Mouse (Mus musculus): ENCODE results near the gene Noto. TPM values are rescaled to one million over a fixed set of nuclear protein-coding genes. Genes with fewer than 3 reads are reported as not detected.

The Noto gene
- polyA plus RNA-seq (2015; fragmentation: Illumina TruSeq; extraction: RNeasy Lipid Tissue Mini Kit (QIAGEN cat#74804); ENCODE audit: insufficient read depth, low read depth, low replicate concordance), result not detected

DNA sequence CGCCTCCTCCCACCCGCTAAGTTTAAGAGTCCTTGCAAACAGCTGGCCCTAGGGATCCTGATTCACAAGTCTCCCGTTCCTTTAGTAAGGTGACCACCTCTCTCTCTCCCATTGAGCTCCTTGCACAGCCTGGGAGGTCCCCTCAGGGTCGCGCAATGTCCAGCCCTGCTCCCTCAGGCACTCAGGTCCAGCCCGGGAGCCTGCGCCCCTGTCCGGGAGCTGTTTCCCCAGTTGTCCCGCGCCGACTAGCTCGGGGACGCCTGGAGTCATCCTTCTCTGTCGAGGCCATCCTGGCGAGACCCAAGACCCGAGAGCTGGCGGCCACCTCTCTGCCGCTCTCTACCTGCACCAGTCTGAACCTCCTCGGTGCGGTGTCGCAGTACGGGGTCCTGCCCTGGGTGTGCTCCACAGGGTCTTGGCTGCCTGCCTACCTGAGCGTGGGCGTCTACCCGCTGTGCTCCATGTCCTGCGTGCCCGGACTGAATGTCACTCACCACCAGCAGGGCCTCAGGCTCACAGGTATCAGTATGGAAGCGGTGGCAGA, at the start of gene Noto:
Gene Noto, plus strand, starts transcription at position 51 of the 544 bp plus-strand sequence.

DNA sequence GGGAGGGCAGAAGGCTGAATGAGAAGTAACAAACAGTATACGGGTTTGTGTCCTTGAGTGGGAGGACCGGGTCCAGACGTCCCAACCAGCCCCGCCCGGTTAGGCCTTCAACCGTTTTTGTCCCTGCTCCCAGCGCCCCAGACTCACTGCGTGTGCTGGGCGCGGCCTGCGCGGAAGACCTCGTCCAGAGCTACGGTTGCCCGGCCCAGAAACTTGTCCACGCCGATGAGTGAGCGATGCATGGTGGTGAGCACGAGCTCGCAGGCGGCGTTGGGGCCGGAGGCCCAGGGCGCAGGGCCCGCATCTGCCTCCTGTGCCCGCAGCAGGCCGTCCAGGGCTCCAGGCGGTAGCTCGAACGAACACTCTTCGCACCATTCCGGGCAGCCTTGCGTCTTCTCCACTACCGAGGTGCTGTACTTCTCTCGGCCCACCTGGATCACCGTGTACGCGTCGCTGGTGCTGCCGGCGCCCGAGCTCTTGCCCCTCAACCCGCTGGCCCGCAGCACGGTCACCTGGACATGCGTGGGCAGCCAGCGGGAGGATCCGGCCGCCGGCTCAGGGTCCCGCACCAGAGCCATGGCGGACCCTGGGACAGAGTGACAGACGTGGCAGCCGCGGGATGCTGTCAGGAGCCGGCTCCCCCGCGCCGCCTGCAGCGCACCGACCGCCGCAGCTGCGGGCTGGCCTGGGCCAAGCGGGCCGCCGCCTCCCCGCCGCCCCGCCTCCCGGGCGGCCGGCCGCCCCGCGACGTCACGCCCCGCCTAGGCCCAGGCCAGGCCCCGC, 49.5 kb upstream of the Noto start, which contains the start of gene Rab11fip5:
Gene Rab11fip5, minus strand, starts transcription at position 684 of the 783 bp plus-strand sequence.

DNA sequence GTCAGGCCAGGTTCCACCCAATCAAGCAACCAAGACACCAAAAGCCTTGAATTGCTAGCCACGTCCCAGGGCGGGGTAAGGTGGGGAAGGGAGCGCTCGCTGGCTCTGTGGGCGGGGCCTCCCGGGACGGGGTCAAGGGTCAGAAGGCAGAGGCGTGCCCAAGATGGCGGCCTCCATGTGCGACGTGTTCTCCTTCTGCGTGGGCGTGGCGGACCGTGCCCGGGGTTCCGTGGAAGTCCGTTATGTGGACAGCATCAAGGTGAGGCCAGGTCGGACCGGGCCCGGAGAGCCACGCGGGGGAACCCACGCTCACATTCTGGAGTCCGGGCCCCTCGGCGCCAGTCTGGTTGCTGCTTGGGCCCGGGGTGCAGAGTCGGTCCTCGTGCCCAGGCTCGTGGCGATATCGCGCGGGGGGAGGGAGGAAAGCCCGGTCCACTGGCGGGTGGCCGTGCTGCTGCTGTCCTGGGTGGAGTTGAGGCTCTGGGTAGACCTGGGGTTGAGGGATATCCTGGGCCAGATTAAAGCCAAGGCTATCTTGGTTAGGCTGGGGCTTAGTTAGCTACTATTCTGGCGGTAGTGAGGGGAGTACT, 8.3 kb downstream of the Noto start, which contains the start of gene Smyd5:
Gene Smyd5, plus strand, starts transcription at position 148 of the 590 bp plus-strand sequence.

DNA sequence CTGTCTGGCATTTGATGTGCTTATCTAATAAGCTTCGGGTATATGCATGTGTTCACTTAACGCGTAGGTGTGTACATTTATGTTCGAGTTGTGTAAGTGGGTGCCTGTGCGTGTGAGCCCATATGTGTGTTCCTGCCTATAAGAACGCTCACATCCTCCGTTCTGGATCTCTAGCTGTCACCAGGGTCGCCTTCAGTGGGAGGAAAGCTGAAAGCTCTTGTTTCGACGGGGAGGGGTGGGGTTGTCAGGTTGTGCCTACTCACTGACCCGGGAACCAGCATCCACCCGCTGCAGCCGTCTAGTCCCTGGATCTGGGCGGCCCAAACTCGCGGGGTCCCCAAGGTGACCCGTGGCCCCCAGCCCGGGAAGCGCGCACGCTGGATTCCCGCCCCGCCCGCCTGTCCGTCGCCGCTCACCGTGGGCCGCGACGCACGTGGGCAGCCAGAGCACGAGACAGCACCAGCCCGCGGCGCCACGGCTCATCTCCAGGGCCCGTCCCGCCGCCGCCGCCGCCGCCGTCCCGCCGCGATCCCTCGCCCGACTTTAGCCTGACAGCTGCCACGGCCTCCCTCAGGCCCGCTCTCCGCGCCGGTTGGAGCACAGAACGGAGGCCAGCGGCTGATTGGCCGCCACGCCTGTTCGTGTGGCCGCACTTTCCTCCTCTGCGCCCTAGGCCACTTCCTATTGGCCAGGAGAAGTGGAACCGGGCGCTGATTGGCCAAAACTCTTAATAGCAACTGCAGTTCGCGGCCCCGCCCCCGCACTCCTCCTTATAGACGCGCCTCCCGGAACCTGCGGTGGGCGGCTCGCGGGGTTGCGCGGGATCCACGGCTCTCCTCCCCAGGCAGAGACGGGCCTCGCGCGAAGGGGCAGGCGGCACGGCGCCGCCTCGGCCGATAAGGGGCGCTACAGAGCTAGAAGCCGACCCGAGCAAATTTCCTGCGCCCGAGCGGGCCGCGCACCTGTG, 27.3 kb downstream of the Noto start, which contains the start of gene Cct7:
Gene Cct7, plus strand, starts transcription at position 818 of the 967 bp plus-strand sequence.

DNA sequence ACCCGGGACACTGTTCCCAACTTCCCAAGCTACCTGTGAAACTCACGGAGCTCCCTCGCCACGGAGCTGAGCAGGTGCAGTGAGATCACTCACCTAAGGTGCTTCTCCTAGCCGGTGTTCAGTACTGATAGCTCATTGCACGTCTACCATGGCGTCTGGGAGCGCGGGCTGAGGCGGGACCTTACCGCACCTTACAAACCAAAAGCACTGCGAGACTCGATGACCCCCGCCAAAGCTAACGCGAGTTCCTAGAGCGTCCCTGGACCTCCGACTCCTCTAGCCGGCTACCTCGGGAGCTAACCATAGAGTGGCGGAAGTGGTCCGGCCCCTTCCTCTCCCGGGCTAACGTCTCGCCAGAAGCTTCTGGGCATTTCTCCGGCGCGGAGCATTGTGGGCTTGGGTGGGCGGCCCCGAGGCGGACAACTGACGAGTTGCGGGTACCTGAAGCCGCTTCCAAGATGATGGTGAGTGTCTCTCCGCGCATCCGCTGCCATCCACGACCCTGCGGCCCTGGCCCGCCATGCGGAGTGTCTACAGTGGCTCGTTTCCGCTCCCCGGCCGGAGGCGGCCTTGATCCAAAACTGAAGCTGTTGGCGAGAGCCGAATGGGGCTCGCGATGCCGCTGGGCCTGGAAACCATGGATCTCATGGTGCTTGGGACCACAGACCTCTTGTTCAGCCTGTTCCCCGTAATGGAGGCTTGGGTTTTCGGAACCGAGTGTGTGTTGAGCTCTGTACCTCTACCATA, 28.2 kb downstream of the Noto start, which contains the start of gene Pradc1:
Gene Pradc1, minus strand, starts transcription at position 307 of the 747 bp plus-strand sequence.

Other genes with a start within 250 kb of the Noto start
- gene Emx1, start 236.4 kb upstream of the Noto start, polyA plus RNA-seq (2015; fragmentation: Illumina TruSeq; extraction: RNeasy Lipid Tissue Mini Kit (QIAGEN cat#74804); ENCODE audit: insufficient read depth, low read depth, low replicate concordance), result not detected
- gene Sfxn5, start 90.5 kb upstream of the Noto start, polyA plus RNA-seq (2015; fragmentation: Illumina TruSeq; extraction: RNeasy Lipid Tissue Mini Kit (QIAGEN cat#74804); ENCODE audit: insufficient read depth, low read depth, low replicate concordance), result 2.8 TPM
- gene Rab11fip5, start 49.3 kb upstream of the Noto start, polyA plus RNA-seq (2015; fragmentation: Illumina TruSeq; extraction: RNeasy Lipid Tissue Mini Kit (QIAGEN cat#74804); ENCODE audit: insufficient read depth, low read depth, low replicate concordance), result 6.9 TPM
- gene Smyd5, start 8.1 kb downstream of the Noto start, polyA plus RNA-seq (2015; fragmentation: Illumina TruSeq; extraction: RNeasy Lipid Tissue Mini Kit (QIAGEN cat#74804); ENCODE audit: insufficient read depth, low read depth, low replicate concordance), result 7.6 TPM
- 45.0 TPM for gene Cct7, start 27.6 kb downstream of the Noto start, polyA plus RNA-seq (2015; fragmentation: Illumina TruSeq; extraction: RNeasy Lipid Tissue Mini Kit (QIAGEN cat#74804); ENCODE audit: insufficient read depth, low read depth, low replicate concordance)
- gene Pradc1, start 28.1 kb downstream of the Noto start, polyA plus RNA-seq (2015; fragmentation: Illumina TruSeq; extraction: RNeasy Lipid Tissue Mini Kit (QIAGEN cat#74804); ENCODE audit: insufficient read depth, low read depth, low replicate concordance), result 5.8 TPM
- not detected for gene Fbxo41, start 79.1 kb downstream of the Noto start, polyA plus RNA-seq (2015; fragmentation: Illumina TruSeq; extraction: RNeasy Lipid Tissue Mini Kit (QIAGEN cat#74804); ENCODE audit: insufficient read depth, low read depth, low replicate concordance)
- gene Egr4, start 89.7 kb downstream of the Noto start, polyA plus RNA-seq (2015; fragmentation: Illumina TruSeq; extraction: RNeasy Lipid Tissue Mini Kit (QIAGEN cat#74804); ENCODE audit: insufficient read depth, low read depth, low replicate concordance), result not detected
- 0.61 TPM for gene Alms1, start 163.6 kb downstream of the Noto start, polyA plus RNA-seq (2015; fragmentation: Illumina TruSeq; extraction: RNeasy Lipid Tissue Mini Kit (QIAGEN cat#74804); ENCODE audit: insufficient read depth, low read depth, low replicate concordance)

Data from pancreas, adult 10 weeks (tissue).